Mouse (Mus musculus) bone marrow macrophage, adult 2 months (primary cell): ENCODE measurements around the gene Mrpl35.

Source experiments
- CTCF ChIP-seq: IDR thresholded peaks from 2 replicates; pipeline ENCODE4 v1.5.1; 2012; ENCODE audit warnings: low read depth, mild to moderate bottlenecking, low read length, moderate library complexity
- POLR2A ChIP-seq: IDR thresholded peaks from 2 replicates; pipeline ENCODE4 v1.6.1; 2012; ENCODE audit warnings: mild to moderate bottlenecking, low read depth, low read length, borderline replicate concordance

- TF ChIP-seq CTCF (no peak), POLR2A (no peak)
These were observed 54.6 kb downstream of the Mrpl35 start for GRCm38 (mm10) chr6:71772156-71772555.
